Mouse (Mus musculus): ENCODE results near the gene Glce. TPM values are rescaled to one million over a fixed set of nuclear protein-coding genes. Genes with fewer than 3 reads are reported as not detected.

Glce gene
- total RNA-seq, 2 experiments from 2014 or later = 9.4 to 10.1 TPM

GRCm38 (mm10) chr9:62125986-62126575 lies 3.6 kb upstream of the Glce start:
- DNase-seq (ENCODE audit: low spot score) = no peak
- intact Hi-C loops (cut with DNase I) = no loop called here

- intact Hi-C loops (cut with DNase I) = loop anchor here (5.0 kb wide), 1 partner anchor 78 kb away; no protein-coding TSS in a partner anchor
- no peak for DNase-seq (ENCODE audit: low spot score)
Observed at GRCm38 (mm10) chr9:62124266-62124665, 1.8 kb upstream of the Glce start.

- DNase-seq (ENCODE audit: low spot score) = no peak
- intact Hi-C loops (cut with DNase I) = loop anchor here (2.0 to 5.0 kb wide), 2 partner anchors 79 to 121 kb away; no protein-coding TSS in a partner anchor
Observed at GRCm38 (mm10) chr9:62123496-62123895, 1.0 kb upstream of the Glce start.

- intact Hi-C loops (cut with DNase I) = loop anchor here (2.0 to 5.0 kb wide), 3 partner anchors 81 to 123 kb away; no protein-coding TSS in a partner anchor
- peak; percentile 4 for DNase-seq (ENCODE audit: low spot score)
Observed at GRCm38 (mm10) chr9:62121551-62122447, 656 bp downstream of the Glce start.

- DNase-seq (ENCODE audit: low spot score) = no peak
- intact Hi-C loops (cut with DNase I) = no loop called here
Observed at GRCm38 (mm10) chr9:62118754-62119153, 3.7 kb downstream of the Glce start.

- intact Hi-C loops (cut with DNase I) = no loop called here
- no peak for DNase-seq (ENCODE audit: low spot score)
Observed at GRCm38 (mm10) chr9:62115826-62116225, 6.6 kb downstream of the Glce start.

- intact Hi-C loops (cut with DNase I) = no loop called here
- DNase-seq (ENCODE audit: low spot score) = no peak
Observed at GRCm38 (mm10) chr9:62096603-62097002, 25.9 kb downstream of the Glce start.

GRCm38 (mm10) chr9:62091604-62092003 lies 30.9 kb downstream of the Glce start:
- peak; percentile 26 for DNase-seq (ENCODE audit: low spot score)
- intact Hi-C loops (cut with DNase I) = no loop called here

GRCm38 (mm10) chr9:62085548-62085947 lies 36.9 kb downstream of the Glce start:
- DNase-seq (ENCODE audit: low spot score) = no peak
- intact Hi-C loops (cut with DNase I) = no loop called here

- intact Hi-C loops (cut with DNase I) = no loop called here
- no peak for DNase-seq (ENCODE audit: low spot score)
Observed at GRCm38 (mm10) chr9:62084896-62085295, 37.6 kb downstream of the Glce start.

GRCm38 (mm10) chr9:62082986-62083385 lies 39.5 kb downstream of the Glce start:
- intact Hi-C loops (cut with DNase I) = no loop called here
- no peak for DNase-seq (ENCODE audit: low spot score)

GRCm38 (mm10) chr9:62081542-62081941 lies 40.9 kb downstream of the Glce start:
- DNase-seq (ENCODE audit: low spot score) = no peak
- intact Hi-C loops (cut with DNase I) = no loop called here

GRCm38 (mm10) chr9:62080028-62080760 lies 42.3 kb downstream of the Glce start:
- no peak for DNase-seq (ENCODE audit: low spot score)

GRCm38 (mm10) chr9:62062234-62062633 lies 60.2 kb downstream of the Glce start:
- no peak for DNase-seq (ENCODE audit: low spot score)
- intact Hi-C loops (cut with DNase I) = no loop called here

More at GRCm38 (mm10) chr9:62080028-62080760, 42.3 kb downstream of the Glce start:
- intact Hi-C loops (cut with DNase I) = no loop called here

- intact Hi-C loops (cut with DNase I) = no loop called here
- DNase-seq (ENCODE audit: low spot score) = no peak
Observed at GRCm38 (mm10) chr9:62060431-62060830, 62.0 kb downstream of the Glce start.

- DNase-seq (ENCODE audit: low spot score) = peak; percentile 5
- intact Hi-C loops (cut with DNase I) = no loop called here
Observed at GRCm38 (mm10) chr9:62059941-62060340, 62.5 kb downstream of the Glce start.

GRCm38 (mm10) chr9:62057881-62058506 lies 64.5 kb downstream of the Glce start:
- DNase-seq (ENCODE audit: low spot score) = no peak
- intact Hi-C loops (cut with DNase I) = no loop called here

- intact Hi-C loops (cut with DNase I) = no loop called here
- DNase-seq (ENCODE audit: low spot score) = no peak
Observed at GRCm38 (mm10) chr9:62056206-62056605, 66.2 kb downstream of the Glce start.

- DNase-seq (ENCODE audit: low spot score) = no peak
- intact Hi-C loops (cut with DNase I) = no loop called here
Observed at GRCm38 (mm10) chr9:62050801-62051200, 71.7 kb downstream of the Glce start.

GRCm38 (mm10) chr9:62049166-62049565 lies 73.3 kb downstream of the Glce start:
- no peak for DNase-seq (ENCODE audit: low spot score)
- intact Hi-C loops (cut with DNase I) = no loop called here
